Mouse (Mus musculus): ENCODE measurements around the gene Slc12a8.

Slc12a8 gene

DNA sequence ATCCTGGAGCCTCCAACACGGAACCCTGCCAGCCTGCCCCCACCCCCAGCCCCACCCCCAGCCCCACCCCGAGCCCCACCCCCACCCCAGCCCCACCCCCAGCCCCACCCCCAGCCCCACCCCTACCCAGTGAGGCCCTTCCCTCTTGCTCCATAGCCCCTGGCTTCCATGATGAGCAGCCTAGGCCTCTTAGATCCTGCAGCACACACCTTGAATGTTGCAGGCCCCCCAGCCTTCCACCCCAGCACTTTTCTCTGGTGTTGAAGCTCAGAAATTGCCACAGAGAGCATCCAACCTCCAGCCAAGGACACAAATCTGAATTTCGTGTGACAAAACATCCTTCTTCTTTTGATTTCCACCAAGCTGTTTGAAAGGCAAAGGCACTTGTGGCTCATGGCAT, 104.7 kb downstream of the Slc12a8 start:
- no peak for DNase-seq

DNA sequence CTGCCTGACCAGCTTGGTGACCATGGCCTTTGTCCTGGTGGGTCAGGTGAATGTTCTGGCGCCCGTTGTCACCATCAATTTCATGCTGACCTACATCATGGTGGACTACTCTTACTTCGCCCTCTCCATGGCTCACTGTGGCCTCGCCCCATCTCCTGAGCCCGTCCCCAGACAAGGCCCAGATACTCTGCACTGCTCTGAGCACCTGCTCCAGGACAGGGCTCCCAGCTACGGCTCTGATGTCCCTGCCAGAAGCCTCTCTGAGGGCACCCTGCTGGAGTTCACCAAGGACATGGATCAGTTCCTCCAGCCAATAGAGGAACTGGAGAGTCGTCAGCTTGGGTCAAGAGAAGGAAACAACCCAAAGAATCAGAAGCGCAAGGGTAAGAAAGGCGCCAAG, 107.5 kb downstream of the Slc12a8 start:
- no peak for DNase-seq

GRCm38 (mm10) chr16:33629539-33629938, 112.4 kb downstream of the Slc12a8 start:
- DNase-seq = no peak

DNA sequence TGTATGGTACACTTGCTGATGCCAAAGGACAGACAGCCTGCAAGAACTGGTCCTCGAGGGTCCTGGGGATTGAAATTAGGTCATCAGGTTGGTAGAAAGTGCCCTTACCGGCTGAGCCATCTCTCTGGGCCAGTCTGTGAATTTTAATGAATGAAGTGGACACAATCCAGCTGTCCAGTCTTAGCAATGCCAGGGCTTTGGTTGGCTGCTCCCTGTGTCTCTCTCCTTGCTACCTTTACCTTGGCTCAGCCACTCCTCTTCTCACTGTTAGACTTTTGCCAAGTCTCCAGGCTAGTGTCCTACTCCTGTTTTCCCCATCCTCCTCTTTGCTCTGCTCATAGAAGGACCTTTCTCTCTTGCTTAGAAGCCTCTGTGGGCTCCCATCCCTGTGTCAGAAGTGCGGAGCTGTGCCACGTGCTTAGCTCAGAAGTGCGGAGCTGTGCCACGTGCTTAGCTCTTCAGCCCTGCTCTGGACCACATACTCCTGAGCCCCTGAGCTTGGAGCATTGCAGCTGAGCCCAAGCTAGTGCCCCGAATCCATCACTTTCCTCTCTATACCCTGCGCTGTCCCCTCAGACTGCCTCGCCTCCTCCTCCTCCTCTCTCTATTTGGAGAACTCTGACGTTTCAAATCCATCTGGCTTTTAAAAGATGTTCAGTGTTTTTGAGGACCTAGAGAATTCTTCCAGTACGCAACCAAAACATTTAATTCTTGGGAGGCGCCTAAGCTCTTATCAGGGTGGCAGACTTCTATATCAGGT, 118.9 kb downstream of the Slc12a8 start:
- DNase-seq = no peak

DNA sequence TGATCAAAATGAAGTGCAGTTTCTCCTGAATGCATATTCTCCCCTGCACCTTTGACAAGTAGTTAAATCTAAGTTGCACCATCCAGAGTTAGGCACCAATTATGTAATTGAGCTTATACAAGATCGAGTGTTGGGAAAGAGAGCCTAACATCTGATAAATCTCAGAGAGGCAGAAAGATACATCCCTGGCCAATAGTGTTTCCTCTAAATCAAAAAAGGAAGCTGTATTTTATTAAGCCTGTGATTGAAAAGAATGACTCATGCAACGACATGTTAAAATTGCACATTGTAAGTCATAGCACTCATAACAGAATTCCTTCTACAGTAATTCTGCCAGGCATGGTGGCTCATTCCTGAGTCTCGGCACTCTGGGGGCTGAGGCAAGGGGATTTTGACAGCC, 124.7 kb downstream of the Slc12a8 start:
- no peak for DNase-seq

DNA sequence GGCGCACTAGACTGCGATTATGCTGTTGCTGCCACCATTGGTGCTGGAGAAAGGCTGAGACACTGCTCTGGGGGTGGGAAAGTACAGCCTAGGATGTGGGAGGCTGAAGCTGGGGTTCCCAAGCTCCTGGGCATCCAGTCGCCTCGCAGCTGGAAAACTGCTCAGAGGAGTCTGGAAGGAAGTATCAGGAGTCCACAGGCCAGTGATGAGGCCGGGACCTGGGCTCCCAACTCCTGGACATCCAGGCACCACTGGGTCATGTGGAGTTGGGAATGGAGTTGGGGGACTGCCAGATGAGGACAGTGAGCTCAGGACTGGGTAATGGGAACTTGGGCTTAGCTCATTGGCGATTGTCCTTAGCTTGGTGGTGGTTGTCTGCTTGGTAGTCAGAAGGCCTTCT, 136.0 kb downstream of the Slc12a8 start:
- no peak for DNase-seq

GRCm38 (mm10) chr16:33655443-33655842, 138.3 kb downstream of the Slc12a8 start:
- no peak for DNase-seq

GRCm38 (mm10) chr16:33657191-33657590, 140.1 kb downstream of the Slc12a8 start:
- DNase-seq = no peak

DNA sequence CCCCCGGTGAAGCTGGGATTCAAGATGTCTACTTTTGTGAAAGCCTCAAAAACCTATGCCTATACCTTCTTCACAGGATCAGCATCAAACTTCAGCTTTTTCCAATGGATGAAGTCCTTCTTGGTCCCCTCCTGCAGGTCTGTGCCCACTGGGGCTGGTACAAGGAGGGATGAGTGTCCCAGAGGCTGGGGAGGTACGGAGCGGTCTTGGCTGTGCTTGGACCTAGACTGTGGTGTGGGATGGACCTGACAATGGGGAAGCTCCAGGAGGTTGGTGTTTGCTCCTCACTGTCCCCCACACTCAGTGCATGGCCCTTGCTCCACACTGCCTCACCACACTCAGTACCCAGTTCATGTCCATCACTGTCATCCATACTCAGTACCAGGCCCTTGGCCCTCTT, 141.0 kb downstream of the Slc12a8 start:
- DNase-seq = no peak

- DNase-seq = no peak
Observed at GRCm38 (mm10) chr16:33659521-33659920, 142.4 kb downstream of the Slc12a8 start.

- peak; percentile 76 to 83 for DNase-seq
Observed at GRCm38 (mm10) chr16:33660125-33660524, 143.0 kb downstream of the Slc12a8 start.

GRCm38 (mm10) chr16:33662841-33663240, 145.7 kb downstream of the Slc12a8 start:
- DNase-seq = no peak

DNA sequence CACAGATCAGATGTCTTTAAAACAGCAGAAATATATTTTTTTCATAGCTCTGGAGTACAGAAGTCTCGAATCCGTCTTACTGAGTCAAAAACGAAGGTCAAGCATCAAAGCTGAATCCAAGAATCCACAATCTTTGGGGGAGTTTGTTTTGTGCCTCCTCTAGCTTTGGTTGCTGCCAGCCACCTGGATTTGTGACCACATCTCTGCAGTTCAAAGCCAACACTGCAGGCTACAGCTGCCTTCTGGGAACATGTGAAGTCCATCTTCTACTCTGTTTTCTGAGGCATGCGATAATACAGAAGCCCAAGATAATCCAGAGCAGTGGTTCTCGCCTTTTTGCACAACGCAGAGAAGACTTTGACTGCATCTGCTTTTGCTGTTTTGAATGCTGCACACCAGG, 149.1 kb downstream of the Slc12a8 start:
- DNase-seq = no peak

DNA sequence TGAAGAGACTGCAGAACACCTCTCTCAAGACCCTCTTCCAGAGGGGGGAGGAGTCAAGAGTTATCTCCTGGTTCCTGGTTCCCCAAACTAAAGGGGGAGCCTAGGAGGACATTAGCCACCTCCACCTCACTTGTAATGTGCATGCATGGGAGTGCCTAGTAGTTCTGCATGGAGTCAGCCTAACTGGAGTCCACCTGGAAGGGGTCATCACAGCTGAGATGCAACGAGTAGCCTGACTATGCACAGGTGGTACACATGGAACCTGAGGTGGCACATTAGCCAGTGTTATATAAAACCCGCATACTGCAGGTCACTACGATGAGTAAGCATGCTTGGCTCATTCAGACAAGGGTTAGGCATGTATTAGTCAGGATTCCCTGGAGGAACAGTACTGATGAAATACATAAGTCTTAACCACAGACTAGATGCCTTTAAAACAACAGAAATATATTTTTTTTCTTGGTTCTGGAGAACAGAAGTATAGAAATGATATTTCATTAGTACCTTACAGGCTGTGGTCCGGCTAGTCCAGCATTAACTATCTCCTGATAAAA, 149.9 kb downstream of the Slc12a8 start:
- no peak for DNase-seq

DNA sequence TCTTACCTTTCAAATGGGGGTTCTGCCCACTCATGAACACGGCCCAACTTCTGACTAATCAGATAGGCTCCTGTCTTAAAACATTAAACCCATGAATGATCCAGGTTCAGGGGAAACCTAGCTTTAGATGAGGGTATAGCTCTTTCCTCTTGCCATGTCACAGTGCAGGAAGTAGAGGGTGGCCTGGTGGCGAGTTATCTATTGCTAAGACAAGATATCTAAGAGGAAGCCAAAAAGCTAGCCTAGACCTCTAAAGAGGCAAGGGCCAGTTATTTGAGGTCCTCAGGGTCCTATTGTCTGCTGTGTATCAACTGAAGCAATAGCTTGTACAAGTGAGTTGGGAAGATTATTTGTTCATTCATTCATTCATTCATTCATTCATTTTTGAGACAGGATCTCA, 151.3 kb downstream of the Slc12a8 start:
- no peak for DNase-seq

GRCm38 (mm10) chr16:33669072-33669471, 151.9 kb downstream of the Slc12a8 start:
- no peak for DNase-seq

DNA sequence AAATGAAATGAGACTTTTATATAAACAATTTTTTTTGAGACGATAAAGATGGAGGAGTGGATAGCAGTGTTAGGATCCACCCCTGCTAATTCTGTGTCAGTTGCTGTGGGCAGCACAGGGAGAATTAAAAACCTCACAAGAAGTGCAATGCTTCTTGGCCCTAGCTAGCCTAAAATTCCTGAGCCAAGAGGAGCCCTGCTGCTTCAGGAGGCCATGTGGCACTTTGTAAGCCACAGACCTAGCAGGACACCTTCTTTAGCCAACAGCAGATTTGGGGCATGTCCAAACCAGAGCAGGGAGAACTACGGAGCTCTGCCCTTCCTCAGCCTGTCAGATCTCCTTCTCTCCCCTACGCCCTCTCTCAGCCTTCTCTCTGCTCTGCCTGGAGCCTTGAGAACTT, 153.2 kb downstream of the Slc12a8 start:
- no peak for DNase-seq

GRCm38 (mm10) chr16:33670933-33671332, 153.8 kb downstream of the Slc12a8 start:
- no peak for DNase-seq

DNA sequence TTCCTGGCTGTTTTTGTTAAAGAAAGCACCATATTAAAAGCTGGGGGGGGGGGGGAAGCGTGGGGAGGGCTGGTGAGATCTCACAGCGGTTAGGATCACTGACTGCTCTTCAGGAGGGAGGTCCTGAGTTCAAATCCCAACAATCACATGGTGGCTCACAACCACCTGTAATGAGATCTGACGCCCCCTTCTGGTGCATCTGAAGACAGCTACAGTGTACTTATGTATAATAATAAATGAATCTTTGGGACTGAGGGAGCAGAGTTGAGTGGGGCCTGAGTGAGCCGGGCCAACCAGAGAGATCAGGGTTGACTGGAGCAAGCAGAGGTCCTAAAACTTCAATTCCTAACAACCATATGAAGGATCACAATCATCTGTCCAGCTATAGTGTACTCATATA, 155.1 kb downstream of the Slc12a8 start:
- DNase-seq = no peak

- DNase-seq = no peak
Observed at GRCm38 (mm10) chr16:33672643-33673042, 155.5 kb downstream of the Slc12a8 start.

- peak; percentile 46 to 60 for DNase-seq
Observed at GRCm38 (mm10) chr16:33673530-33674109, 156.5 kb downstream of the Slc12a8 start.

- no peak for DNase-seq
Observed at GRCm38 (mm10) chr16:33675151-33675847, 158.2 kb downstream of the Slc12a8 start.

DNA sequence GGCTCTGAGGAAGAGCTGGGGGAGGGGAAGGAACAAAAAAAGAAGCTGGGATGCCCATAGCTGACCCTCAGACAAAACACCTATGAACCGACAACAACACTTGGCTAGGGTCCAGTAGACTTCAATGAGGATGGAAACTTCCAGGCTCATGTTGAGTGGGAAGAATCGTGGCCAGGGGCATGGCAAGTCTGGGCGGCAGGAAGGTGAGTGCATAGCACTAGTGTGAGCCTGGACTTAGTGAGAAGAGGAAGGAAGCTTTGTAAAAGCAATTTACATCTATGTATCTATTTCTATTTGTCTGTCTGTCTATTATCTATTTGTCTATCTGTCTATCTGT, 158.7 kb downstream of the Slc12a8 start:
- DNase-seq = peak in 1 of 2 experiments; percentile 38
